Mouse (Mus musculus): ENCODE measurements at regions not wholly inside any gene's neighbourhood (a gene's known extent, or its start where the extent isn't known, plus 50 kb on each side); places are given as distances from the start of the nearest gene placed in this dataset.
A peak's percentile ranks its signal among the peaks of the same experiment; 100 is the strongest.

DNA sequence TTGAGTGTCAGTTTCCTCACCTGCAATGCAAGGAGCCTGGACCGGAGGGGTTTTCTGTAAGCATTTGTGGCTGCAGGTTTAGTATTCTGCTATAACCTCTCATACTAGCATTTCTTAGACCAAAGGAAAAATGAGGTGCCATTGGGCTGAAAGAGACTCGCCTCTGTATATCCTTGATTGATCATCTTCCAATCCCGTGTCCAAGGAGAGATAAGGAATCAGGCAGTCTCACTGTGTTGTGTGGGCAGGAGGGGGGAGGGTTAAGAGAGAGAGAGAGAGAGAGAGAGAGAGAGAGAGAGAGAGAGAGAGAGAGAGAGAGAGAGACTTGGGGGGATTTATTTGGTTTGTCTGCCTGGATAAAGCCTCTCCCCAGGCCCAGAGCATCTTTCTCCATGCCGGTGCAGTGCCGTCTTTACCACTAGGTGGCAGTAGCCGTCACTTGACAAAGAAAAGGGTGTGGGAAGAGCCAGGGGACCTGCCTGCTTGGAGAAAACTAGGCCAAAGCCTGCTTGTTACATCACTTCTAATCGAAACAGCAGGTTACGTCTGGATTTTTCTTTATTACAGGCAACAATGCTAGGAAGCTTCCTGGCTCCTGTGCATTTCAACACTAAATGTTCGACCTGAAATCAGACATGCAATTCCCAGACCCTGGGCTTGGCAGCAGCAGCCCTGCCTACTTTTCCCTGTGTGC is 56.1 kb upstream of the Ces5a start:
- intact Hi-C loops (cut with DNase I), result loop anchor here (5.0 to 10.0 kb wide), 4 partner anchors 253 to 613 kb away; no protein-coding TSS in a partner anchor
- DNase-seq (ENCODE audit: low spot score), result peak; percentile 60

DNA sequence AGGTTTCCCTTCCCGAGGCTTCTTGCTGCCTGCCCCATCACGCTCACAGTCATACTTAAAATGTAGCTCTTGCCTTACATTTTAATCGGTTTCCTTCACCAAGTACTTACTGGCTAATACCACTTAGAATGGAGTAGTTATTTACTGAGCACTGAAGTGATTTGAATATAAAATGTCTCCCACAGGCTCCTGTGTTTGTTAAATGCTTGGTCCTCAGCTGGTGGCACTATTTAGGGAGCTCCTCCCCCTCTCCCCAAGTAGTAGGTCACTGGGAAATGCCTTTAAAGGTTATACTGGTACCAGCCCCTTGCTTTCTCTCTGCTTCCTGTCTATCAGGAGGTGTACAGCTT is 56.6 kb upstream of the Ces5a start:
- DNase-seq (ENCODE audit: low spot score), result no peak
- intact Hi-C loops (cut with DNase I), result loop anchor here (5.0 to 10.0 kb wide), 4 partner anchors 253 to 613 kb away; no protein-coding TSS in a partner anchor

DNA sequence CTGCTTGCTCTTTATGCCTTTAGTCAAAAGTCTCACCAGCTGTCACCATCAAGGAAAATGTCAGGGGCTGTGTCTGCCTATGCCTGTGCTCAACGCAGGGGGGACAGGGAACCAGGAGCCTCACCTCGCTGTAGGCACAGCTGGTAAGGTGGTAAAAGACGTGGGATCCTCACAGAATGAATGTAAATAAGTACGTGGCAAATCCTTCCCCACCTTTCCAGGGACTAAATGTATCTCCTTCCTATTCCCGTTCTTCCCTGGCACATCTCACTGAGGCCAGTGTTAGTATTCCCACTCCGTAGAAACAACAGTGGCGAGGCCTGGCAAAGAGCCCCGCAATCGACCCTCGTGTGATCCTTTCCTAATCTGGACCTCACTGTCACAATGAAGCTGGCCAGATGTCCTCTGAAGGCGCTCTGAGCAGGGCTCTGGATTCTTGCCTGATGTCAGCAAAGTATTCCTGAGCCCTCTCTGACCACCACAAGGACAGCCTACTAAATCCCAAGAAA is 63.0 kb upstream of the Ces5a start:
- intact Hi-C loops (cut with DNase I), result loop anchor here (5.0 to 10.0 kb wide), 3 partner anchors 64 to 606 kb away; no protein-coding TSS in a partner anchor
- DNase-seq (ENCODE audit: low spot score), result peak; percentile 20

DNA sequence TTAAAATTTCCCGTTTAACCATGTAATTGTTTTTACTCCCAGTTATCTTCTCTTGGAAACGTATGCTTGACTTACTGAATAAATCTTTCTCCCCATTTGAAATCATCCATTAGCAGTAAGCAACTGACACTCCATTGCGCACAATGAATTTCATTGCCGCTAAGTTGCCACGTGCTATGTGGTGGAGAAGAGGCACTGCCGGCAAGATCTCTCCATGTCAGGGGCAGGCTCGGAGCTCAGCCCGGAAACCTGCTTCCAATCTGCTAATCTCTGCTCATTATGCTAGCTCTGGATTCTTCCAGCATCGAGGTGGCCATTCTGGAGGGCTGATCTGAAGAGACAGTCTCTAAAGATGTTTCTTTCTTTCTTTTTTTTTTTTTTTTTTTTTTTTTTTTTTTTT is 63.7 kb upstream of the Ces5a start:
- intact Hi-C loops (cut with DNase I), result loop anchor here (5.0 to 10.0 kb wide), 3 partner anchors 63 to 605 kb away; no protein-coding TSS in a partner anchor
- DNase-seq (ENCODE audit: low spot score), result no peak

DNA sequence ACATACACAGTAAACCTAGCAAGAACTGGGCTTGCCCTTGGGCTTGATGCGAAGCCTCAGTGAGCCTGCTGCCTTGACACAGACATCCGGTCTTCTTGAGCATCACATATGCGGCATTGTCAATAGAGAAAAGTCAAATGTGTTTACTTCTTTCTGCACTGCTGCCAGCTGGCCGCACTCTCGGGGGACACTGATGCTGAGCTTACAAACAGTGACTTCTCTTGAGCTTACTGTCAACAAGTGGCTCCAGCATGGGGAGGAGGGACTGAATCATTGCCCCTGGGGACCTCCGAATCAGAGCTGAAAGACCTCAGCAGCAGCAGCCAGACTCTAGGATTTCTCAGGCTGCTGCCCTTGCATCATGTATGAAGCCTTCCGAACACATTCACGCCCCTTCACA is 64.1 kb upstream of the Ces5a start:
- DNase-seq (ENCODE audit: low spot score), result peak; percentile 62
- intact Hi-C loops (cut with DNase I), result loop anchor here (5.0 to 10.0 kb wide), 3 partner anchors 63 to 605 kb away; no protein-coding TSS in a partner anchor

DNA sequence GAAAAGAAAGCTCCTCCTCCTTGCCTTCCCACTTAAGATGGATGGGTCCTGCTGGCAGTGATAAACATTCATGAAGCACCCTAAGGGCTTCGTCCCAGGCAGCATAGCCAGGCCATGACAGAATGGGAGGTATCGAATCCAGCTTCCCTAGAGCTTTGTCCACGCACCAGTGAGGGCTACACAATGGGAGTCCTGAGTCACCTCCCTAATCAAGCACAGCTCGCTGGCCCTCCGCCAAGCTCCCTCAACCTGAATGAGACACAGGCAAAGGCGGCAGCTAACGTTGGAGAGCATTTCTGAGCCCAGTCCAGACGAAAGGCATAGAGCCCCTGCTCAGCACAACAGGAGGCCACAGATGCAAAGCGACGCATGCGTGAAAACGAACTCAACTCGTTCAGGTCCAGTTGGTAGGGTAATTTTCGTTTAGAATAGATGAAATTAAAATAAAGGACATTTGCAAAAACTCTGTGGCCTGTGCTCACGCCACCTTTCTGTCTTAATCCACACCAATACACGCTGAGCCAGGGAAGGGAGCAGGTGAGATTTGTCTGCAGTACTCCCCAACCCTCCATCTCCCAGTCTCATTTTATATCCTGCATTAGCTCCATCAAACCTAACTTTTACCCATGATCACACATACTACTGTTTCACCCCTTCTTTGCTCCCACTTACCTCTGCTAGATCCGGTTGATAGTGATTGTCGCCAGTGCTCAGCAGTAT is 91.3 kb upstream of the Ces5a start:
- intact Hi-C loops (cut with DNase I), result no loop called here

DNA sequence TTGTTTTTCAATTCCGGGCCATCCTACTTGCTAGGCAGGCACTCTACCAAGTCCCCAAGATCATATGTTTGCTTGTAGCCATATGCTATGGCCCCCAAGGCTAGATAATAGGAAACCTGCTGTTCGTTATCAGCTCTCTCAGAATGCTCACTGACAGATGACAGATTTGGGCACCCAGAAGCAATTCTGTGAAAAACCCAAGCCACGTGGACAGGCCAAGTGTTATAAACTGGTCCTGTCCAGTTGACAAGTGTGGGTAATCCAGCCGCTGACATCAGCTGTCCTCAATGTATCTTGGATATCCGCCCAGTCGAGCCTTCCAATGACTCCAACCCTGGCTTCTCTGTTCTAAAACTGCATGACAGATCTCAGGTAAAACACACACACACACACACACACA is 92.0 kb upstream of the Ces5a start:
- no peak for DNase-seq (ENCODE audit: low spot score)

More for the DNA sequence above, 91.3 kb upstream of the Ces5a start:
- DNase-seq (ENCODE audit: low spot score), result peak; percentile 5

DNA sequence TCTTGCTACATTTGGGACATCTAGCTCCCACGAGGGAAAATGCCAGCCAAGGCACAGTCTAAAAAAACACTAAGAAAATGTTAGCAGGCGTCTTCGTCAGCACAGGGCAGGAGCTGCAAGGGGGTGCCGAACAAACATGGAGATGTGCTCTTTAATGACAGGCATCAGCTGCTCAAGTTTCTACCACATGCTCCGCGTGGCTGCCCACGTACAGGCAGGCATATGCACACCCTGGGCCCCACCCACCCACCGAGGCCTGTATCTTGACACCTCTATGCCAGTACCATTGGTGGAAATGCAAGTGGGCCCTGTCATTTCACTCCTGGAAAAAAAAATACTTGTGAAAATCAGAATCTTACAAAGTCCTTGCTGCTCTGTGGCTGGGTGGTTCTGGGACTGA is 97.3 kb upstream of the Ces5a start:
- DNase-seq (ENCODE audit: low spot score), result no peak
- intact Hi-C loops (cut with DNase I), result no loop called here

More for the DNA sequence above, 92.0 kb upstream of the Ces5a start:
- intact Hi-C loops (cut with DNase I), result no loop called here

DNA sequence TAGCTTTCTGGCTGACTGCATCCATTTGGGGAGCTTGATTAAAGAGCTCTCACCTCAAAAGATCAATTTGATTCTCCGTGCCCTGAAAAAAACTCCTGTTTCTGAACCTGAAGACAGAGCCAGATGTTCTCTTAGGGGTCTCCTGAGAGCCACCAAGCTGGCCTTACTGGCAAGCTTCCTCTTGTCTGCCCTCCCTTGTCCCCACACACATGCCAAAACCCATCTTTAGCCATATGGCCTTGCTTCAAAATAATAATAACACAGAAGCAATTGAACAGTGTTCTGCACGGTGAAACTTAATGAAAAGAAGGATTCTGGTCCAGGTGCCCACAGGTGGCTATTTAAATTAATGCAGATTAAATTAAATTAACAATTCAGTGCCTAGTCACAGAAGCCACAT is 107.1 kb upstream of the Ces5a start:
- intact Hi-C loops (cut with DNase I), result no loop called here
- DNase-seq (ENCODE audit: low spot score), result no peak

DNA sequence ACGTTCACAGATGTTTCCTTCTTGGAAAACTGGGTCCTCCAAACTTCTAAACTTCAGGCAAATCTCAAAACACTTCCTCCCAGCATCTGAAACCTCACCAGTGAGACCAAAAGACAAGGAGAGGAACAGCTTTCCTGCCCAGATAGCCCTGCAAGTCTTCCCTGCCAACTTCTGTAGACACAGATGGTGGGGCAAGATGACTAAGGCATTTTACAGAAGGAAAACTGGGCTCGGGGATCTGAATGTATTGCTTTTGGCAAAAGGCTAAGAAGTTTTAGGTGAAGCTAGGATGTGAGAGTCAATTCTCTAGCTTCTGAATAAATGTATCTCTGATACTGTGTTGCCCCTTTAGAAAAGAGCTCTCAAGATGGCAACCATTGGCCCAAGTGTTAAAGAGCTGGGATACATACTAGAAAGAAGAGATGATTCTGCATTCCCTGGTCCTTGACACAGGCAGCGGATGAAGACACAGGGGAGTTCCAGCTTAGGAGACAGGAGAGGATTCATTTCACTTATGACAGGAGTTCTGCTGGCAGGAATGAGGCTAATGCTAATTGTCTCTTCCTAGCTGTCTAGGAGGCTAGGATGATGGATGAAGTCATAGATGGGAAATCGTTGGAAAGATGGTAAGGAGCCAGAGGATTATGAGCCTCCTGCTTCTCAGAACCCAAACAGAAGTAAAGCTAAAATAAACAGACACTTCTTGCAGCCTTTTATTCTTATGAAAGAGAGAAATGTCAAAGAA is 108.0 kb upstream of the Ces5a start:
- intact Hi-C loops (cut with DNase I), result no loop called here

DNA sequence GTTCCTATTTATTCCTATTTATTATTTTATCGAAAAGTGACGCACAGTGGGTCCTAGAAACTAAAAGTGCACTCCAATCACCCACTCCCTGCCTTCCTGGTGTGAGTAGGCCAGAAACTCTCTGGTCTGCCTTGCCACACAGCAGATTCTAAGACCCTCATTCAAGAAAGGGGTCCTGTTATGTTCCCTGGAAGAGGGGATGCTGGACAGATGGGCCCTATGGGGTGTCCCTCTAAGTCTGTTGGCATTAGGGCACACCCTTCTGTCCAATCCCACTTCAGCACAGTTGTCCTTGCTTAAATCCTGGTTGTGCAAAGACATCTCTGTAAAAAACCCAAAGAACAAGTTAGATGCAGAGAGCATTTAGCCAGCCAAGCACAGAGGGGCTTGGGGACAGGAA is 117.8 kb upstream of the Ces5a start:
- no peak for DNase-seq (ENCODE audit: low spot score)
- intact Hi-C loops (cut with DNase I), result no loop called here

More for the DNA sequence above, 108.0 kb upstream of the Ces5a start:
- DNase-seq (ENCODE audit: low spot score), result no peak

DNA sequence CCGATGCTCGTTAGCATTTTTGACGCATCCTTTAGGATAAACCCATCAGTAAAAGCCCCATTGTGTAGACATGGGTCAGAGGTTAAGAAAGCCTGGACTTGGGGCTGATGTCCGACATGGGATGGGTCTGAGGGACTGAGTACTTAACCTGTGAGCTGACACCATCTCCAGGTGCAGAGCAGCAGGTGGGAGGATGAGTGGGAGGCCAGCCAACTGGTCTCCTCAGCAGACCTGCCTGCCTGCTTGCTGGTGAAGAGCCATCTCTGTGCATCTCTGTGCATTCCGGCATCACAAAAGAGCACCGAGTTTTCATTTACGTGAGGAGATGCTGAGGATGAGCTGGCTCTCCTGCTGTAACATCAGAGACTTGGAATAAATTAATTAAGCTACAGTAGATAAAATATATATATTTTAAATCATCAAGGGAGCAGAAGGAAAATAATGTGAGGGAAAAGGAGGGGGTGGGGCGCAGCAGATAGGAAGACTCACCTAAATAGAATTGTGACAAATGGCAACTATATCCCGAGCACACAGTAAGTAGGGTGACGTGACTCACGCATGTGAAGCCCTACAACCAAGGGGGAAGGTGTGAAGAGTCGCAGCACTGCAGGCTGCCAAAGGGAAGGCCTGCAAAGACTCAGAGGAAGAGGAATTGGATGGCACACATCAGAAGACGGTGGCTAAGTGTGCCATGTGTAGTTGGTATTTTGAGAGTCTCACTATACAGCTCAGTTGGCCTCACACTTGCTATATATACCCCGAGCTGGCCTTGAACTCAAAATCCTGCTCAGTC is 118.5 kb upstream of the Ces5a start:
- DNase-seq (ENCODE audit: low spot score), result no peak
- intact Hi-C loops (cut with DNase I), result no loop called here

DNA sequence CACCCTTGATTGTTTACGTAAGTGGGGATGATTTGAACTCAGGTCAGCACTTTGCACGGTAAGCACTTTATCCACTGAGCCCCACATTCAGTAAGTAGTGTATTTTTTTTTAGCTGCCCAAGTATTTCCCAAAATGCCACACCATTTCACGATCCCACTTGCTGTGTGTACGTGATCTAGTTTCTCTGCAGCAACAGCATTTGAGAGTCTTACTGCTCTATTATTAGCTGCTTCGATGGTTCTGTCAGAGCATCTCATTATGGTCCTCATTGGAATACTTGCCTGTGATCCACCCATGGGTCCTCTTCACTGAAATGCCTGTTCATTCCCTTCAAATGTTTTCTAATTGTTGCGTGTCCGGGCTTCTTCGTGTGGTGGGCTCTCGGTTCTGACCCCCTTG is 120.1 kb upstream of the Ces5a start:
- intact Hi-C loops (cut with DNase I), result no loop called here

DNA sequence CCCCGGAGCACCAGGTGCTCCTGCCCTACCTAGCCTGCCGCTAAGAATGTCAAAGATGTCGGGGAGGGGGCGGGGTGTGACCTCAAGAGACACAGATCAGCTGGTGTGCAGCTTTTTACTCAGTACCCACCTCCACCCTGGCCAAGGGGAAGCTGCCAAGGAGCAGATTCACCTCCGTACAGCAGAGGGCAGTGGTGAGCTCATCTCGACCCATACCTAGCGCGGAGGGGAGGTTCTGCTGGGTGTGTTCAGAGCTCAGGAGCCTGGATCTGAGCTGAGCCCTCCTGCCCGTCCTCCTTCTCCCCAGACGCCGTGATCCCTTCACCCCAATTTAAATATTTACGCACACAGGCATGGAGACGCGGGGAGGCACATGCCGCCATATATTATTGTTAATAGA is 126.1 kb upstream of the Ces5a start:
- peak; percentile 29 for DNase-seq (ENCODE audit: low spot score)
- intact Hi-C loops (cut with DNase I), result loop anchor here (2.0 to 10.0 kb wide), 5 partner anchors 64 to 373 kb away; partner anchors contain the start of genes Nudt21 and Ogfod1

More for the DNA sequence above, 120.1 kb upstream of the Ces5a start:
- DNase-seq (ENCODE audit: low spot score), result no peak

DNA sequence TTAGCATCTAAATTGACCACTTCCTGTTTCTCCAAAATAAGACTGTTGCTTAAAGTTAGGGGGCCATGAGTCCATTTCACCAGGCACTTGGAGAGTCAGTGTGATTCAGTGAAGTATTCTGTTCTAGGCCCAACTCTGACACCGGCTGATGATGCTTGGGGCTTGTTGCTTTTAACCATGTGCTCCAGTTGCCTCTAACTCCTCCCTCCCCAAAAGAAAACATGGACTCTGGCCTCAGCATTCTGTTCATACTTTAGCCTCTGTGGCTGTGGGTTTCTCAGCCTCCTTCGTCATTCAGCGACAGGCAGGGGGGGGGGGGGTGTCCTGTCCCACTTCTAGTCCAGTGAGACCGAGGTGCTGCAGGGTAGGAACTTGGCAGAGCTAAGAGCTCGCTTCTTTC is 126.6 kb upstream of the Ces5a start:
- no peak for DNase-seq (ENCODE audit: low spot score)
- intact Hi-C loops (cut with DNase I), result loop anchor here (2.0 to 10.0 kb wide), 4 partner anchors 65 to 373 kb away; partner anchors contain the start of genes Nudt21 and Ogfod1

DNA sequence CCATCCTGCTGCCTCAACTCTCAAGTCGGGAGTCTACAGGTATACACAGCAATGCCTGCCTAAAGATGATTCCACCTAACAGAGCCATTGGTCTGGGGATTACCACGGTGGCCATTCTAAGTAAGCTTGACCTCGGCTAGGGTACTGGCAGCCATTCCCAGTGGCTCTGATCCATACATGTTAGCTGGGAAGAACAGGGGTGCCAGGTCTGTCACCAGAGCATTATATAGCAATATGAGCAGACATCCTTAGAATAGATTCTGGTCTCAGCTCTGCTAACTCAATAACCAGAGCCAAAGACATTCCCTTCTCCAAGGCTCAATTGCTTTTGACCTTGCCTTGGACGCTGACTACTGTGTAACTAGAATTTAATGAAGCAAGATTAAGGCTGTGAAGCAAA is 128.2 kb upstream of the Ces5a start:
- intact Hi-C loops (cut with DNase I), result loop anchor here (2.0 to 10.0 kb wide), 4 partner anchors 67 to 371 kb away; partner anchors contain the start of genes Nudt21 and Ogfod1
- DNase-seq (ENCODE audit: low spot score), result no peak

DNA sequence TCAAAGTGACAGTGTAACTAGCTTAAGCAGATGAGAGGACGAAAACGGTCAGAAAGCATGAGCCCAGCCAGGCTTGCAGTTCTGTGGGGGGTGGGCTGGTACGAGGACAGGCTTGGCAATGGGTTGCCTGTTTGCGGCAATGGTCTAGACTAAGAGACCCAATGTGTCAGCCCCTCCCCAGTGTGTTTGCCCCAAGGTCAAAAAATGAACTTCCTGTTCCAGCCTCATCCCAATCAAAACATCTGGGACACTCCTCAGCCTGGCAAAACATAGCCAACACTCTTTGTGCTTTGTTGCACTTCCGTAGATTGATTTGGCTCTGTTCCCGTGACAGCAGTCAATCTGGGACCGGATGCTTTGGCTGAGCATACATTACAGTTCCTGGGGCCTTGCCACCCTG is 132.7 kb upstream of the Ces5a start:
- no peak for DNase-seq (ENCODE audit: low spot score)
- intact Hi-C loops (cut with DNase I), result loop anchor here (10.0 kb wide), 1 partner anchor 366 kb away; the partner anchor contains the start of genes Nudt21 and Ogfod1

DNA sequence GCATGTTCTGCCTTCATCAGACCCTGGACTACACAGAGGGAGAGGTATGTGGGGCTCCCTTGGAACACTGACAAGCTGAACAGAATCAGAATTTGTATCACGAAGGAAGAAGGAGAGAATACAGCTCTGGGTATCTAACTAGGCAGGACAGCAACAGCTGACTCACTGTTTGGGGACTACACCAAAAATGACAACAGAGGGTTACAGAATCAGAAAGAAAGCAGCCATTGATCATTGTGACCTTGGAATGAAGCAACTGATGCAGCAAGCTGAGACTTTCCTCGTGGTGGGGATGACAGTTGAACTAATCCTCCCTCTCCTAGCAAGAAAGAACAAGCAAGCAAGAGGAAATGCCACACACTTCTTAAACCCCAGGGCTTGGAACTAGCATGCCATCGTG is 135.0 kb upstream of the Gnao1 start:
- intact Hi-C loops (cut with DNase I), result no loop called here
- DNase-seq (ENCODE audit: low spot score), result no peak

DNA sequence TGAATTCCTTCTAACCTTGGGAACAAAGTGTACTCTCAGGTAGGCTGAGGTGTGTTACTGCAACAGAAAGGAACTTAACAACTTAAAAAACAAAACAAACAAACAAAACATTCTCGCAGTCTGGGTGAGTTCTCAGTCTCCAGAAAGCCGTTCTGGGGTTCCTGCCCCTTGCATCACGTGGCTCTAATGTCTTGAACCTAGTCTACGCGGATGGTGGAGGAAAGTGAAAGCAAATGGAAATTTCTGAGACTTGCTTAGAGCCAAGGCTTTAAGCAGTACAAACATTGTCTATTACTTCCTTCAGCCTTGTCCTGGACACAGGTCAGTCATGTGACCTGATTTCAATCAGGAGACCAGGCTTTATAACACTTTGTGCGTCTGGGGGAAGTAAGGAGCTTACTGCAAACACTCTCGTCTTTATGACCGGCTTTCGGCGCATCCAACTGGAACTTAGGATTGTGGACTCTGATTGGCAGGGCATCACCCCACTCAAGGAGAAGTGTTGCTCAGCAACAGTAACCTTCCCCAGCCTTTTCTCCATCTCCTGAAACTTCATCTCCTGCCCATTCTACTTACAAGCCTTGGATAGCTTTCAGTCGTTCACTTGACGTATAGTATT is 125.9 kb upstream of the Gnao1 start:
- intact Hi-C loops (cut with DNase I), result no loop called here
- DNase-seq (ENCODE audit: low spot score), result no peak
